Mouse (Mus musculus) stomach, embryonic 15.5 days (tissue): ENCODE measurements around the gene Erp27. TPM values are rescaled to one million over a fixed set of nuclear protein-coding genes. Genes with fewer than 3 reads are reported as not detected.
A peak's percentile ranks its signal among the peaks of the same experiment; 100 is the strongest.

Experiments
- ATAC-seq: fragments of 200-750 bp; cut with Nextera tagmentation; 2 replicates; pipeline ENCODE4 v1.8.0; 2017; ENCODE audit warnings: low read depth, moderate number of reproducible peaks, moderate TSS enrichment; ENCODE audit not compliant: insufficient read depth, low FRiP score
- H3K27ac ChIP-seq: fragments of 300-500 bp; sonication (generic); 2 replicates; pipeline ENCODE4 v1.5.1; 2015; ENCODE audit warnings: mild to moderate bottlenecking, inconsistent platforms
- H3K27me3 ChIP-seq: fragments of 300-500 bp; sonication (generic); replicated peaks from 2 replicates; pipeline ENCODE4 v1.6.1; 2015; ENCODE audit warnings: inconsistent platforms
- H3K36me3 ChIP-seq: fragments of 300-500 bp; sonication (generic); 2 replicates; pipeline ENCODE4 v1.6.1; 2015; ENCODE audit warnings: inconsistent platforms
- H3K4me1 ChIP-seq: fragments of 300-500 bp; sonication (generic); 2 replicates; pipeline ENCODE4 v1.6.1; 2015; ENCODE audit warnings: inconsistent platforms
- H3K4me2 ChIP-seq: fragments of 300-500 bp; sonication (generic); 2 replicates; pipeline ENCODE4 v1.6.1; 2015; ENCODE audit warnings: mild to moderate bottlenecking, inconsistent platforms
- H3K4me3 ChIP-seq: fragments of 300-500 bp; sonication (generic); replicated peaks from 2 replicates; pipeline ENCODE4 v1.5.1; 2015; ENCODE audit warnings: inconsistent platforms
- H3K9ac ChIP-seq: fragments of 300-500 bp; sonication (generic); 2 replicates; pipeline ENCODE4 v1.6.1; 2015; ENCODE audit warnings: inconsistent platforms
- H3K9me3 ChIP-seq: fragments of 300-500 bp; sonication (generic); 2 replicates; pipeline ENCODE4 v1.6.1; 2016; ENCODE audit warnings: inconsistent platforms
- WGBS: fragments of 180-500 bp; shearing (Covaris S2); methylation state at CpG from one replicate; pipeline ENCODE4 v1.1.7; 2015; 5-methylcytosine and 5-hydroxymethylcytosine counted together
- polyA plus RNA-seq: library from polyadenylated mRNA; unstranded; fragments of >200 nt; fragmentation: Nextera tagmentation; extraction: Ambion mirVana; gene quantifications from 2 replicates; pipeline ENCODE4 v1.2.1, GENCODE M21; 2015

The Erp27 gene
- polyA plus RNA-seq, 1 experiment from 2014 or later = 40.1 TPM

- 89% methylated on average over 2 of the region's 2 CpGs for WGBS
- no peaks in the 10 kb centered on the region for H3K36me3 ChIP-seq
- no peak for ATAC-seq
These were observed 28.2 kb upstream of the Erp27 start for GRCm38 (mm10) chr6:136950171-136950570.

GRCm38 (mm10) chr6:136947716-136948115 is 25.7 kb upstream of the Erp27 start:
- WGBS = 76% methylated on average over 4 of the region's 4 CpGs
- no peak for ATAC-seq
- H3K27ac ChIP-seq = no peak overlapping the region

More at GRCm38 (mm10) chr6:136950171-136950570, 28.2 kb upstream of the Erp27 start:
- no peaks in the 10 kb centered on the region for H3K4me1 ChIP-seq
- H3K4me2 ChIP-seq = no peak overlapping the region
- no peak overlapping the region for H3K27ac ChIP-seq
- H3K9ac ChIP-seq = no peak overlapping the region
- no peak overlapping the region for H3K4me3 ChIP-seq
- no peaks in the 10 kb centered on the region for H3K9me3 ChIP-seq
- H3K27me3 ChIP-seq = no peaks in the 10 kb centered on the region

GRCm38 (mm10) chr6:136946943-136947342 is 25.0 kb upstream of the Erp27 start:
- Histone ChIP-seq H3K27ac (no peak overlapping the region), H3K27me3 (no peaks in the 10 kb centered on the region), H3K4me1 (no peaks in the 10 kb centered on the region), H3K36me3 (no peaks in the 10 kb centered on the region), H3K9me3 (no peaks in the 10 kb centered on the region), H3K4me2 (no peak overlapping the region), H3K4me3 (no peak overlapping the region), H3K9ac (no peak overlapping the region)
- WGBS = 51% methylated on average over 9 of the region's 9 CpGs
- no peak for ATAC-seq

More at GRCm38 (mm10) chr6:136947716-136948115, 25.7 kb upstream of the Erp27 start:
- Histone ChIP-seq H3K9ac (no peak overlapping the region), H3K4me3 (no peak overlapping the region), H3K4me2 (no peak overlapping the region), H3K36me3 (no peaks in the 10 kb centered on the region), H3K9me3 (no peaks in the 10 kb centered on the region), H3K27me3 (no peaks in the 10 kb centered on the region), H3K4me1 (no peaks in the 10 kb centered on the region)

- Histone ChIP-seq H3K27ac (no peak overlapping the region), H3K36me3 (no peaks in the 10 kb centered on the region), H3K4me1 (peaks cover 6% of the 10 kb centered on the region), H3K9me3 (no peaks in the 10 kb centered on the region), H3K27me3 (no peaks in the 10 kb centered on the region), H3K9ac (no peak overlapping the region), H3K4me3 (no peak overlapping the region), H3K4me2 (no peak overlapping the region)
- ATAC-seq = no peak
- WGBS = 63% methylated on average over 5 of the region's 5 CpGs
These were observed 24.3 kb upstream of the Erp27 start for GRCm38 (mm10) chr6:136946241-136946640.

- H3K4me3 ChIP-seq = no peak overlapping the region
- no peak for ATAC-seq
- no peak overlapping the region for H3K4me2 ChIP-seq
- peaks cover 18% of the 10 kb centered on the region for H3K4me1 ChIP-seq
- H3K27ac ChIP-seq = no peak overlapping the region
- WGBS = 63% methylated on average over 8 of the region's 8 CpGs
- H3K9me3 ChIP-seq = no peaks in the 10 kb centered on the region
- H3K9ac ChIP-seq = no peak overlapping the region
- no peaks in the 10 kb centered on the region for H3K27me3 ChIP-seq
- H3K36me3 ChIP-seq = no peaks in the 10 kb centered on the region
These were observed 22.5 kb upstream of the Erp27 start for GRCm38 (mm10) chr6:136944511-136944910.

GRCm38 (mm10) chr6:136943392-136943791 is 21.4 kb upstream of the Erp27 start:
- H3K9me3 ChIP-seq = no peaks in the 10 kb centered on the region
- H3K36me3 ChIP-seq = no peaks in the 10 kb centered on the region
- H3K4me3 ChIP-seq = no peak overlapping the region
- no peaks in the 10 kb centered on the region for H3K27me3 ChIP-seq
- ATAC-seq = no peak
- H3K4me2 ChIP-seq = no peak overlapping the region
- H3K4me1 ChIP-seq = peaks cover 18% of the 10 kb centered on the region
- H3K27ac ChIP-seq = no peak overlapping the region
- no peak overlapping the region for H3K9ac ChIP-seq

- no peak overlapping the region for H3K27ac ChIP-seq
These were observed 20.3 kb upstream of the Erp27 start for GRCm38 (mm10) chr6:136942280-136942679.

GRCm38 (mm10) chr6:136941051-136942021 is 19.4 kb upstream of the Erp27 start, which contains the start of gene Arhgdib:
Gene Arhgdib (minus strand): TSS chr6:136941899.
- Histone ChIP-seq H3K36me3 (no peaks in the 10 kb centered on the region), H3K4me2 (peak within 1 kb of the TSS; percentile 31), H3K4me3 (peak within 1 kb of the TSS; percentile 1; the same call in 1 of the 2 replicates), H3K4me1 (peaks cover 18% of the 10 kb centered on the region), H3K27ac (peak within 1 kb of the TSS; percentile 80), H3K27me3 (no peaks in the 10 kb centered on the region), H3K9me3 (no peaks in the 10 kb centered on the region), H3K9ac (no peak within 1 kb of the TSS)
- peak; percentile 48; the same call in 1 of the 2 replicates for ATAC-seq
- 22% methylated on average over 12 of the region's 12 CpGs for WGBS

More at GRCm38 (mm10) chr6:136942280-136942679, 20.3 kb upstream of the Erp27 start:
- Histone ChIP-seq H3K4me1 (peaks cover 18% of the 10 kb centered on the region), H3K36me3 (no peaks in the 10 kb centered on the region), H3K9ac (no peak overlapping the region), H3K9me3 (no peaks in the 10 kb centered on the region), H3K4me2 (no peak overlapping the region), H3K27me3 (no peaks in the 10 kb centered on the region), H3K4me3 (no peak overlapping the region)
- 83% methylated on average over 9 of the region's 9 CpGs for WGBS
- no peak for ATAC-seq

GRCm38 (mm10) chr6:136940188-136940960 is 18.4 kb upstream of the Erp27 start:
- no peaks in the 10 kb centered on the region for H3K36me3 ChIP-seq
- H3K4me1 ChIP-seq = peaks cover 18% of the 10 kb centered on the region
- H3K27me3 ChIP-seq = no peaks in the 10 kb centered on the region
- H3K4me3 ChIP-seq = peak overlapping the region; percentile 1; the same call in 1 of the 2 replicates
- H3K4me2 ChIP-seq = peak overlapping the region; percentile 9; the same call in 1 of the 2 replicates
- peak overlapping the region; percentile 80 for H3K27ac ChIP-seq
- H3K9ac ChIP-seq = no peak overlapping the region
- no peak for ATAC-seq
- WGBS = 67% methylated on average over 11 of the region's 11 CpGs
- H3K9me3 ChIP-seq = no peaks in the 10 kb centered on the region

GRCm38 (mm10) chr6:136939326-136940187 is 17.6 kb upstream of the Erp27 start:
- no peak for ATAC-seq
- no peaks in the 10 kb centered on the region for H3K27me3 ChIP-seq
- no peaks in the 10 kb centered on the region for H3K9me3 ChIP-seq
- WGBS = 64% methylated on average over 13 of the region's 14 CpGs
- no peaks in the 10 kb centered on the region for H3K36me3 ChIP-seq
- H3K4me3 ChIP-seq = no peak overlapping the region
- H3K9ac ChIP-seq = no peak overlapping the region
- no peak overlapping the region for H3K4me2 ChIP-seq
- peaks cover 18% of the 10 kb centered on the region for H3K4me1 ChIP-seq
- peak overlapping the region; percentile 80; the same call in 1 of the 2 replicates for H3K27ac ChIP-seq
